Mouse (Mus musculus): Measurements from ENCODE around the gene Hlcs.

Hlcs gene

DNA sequence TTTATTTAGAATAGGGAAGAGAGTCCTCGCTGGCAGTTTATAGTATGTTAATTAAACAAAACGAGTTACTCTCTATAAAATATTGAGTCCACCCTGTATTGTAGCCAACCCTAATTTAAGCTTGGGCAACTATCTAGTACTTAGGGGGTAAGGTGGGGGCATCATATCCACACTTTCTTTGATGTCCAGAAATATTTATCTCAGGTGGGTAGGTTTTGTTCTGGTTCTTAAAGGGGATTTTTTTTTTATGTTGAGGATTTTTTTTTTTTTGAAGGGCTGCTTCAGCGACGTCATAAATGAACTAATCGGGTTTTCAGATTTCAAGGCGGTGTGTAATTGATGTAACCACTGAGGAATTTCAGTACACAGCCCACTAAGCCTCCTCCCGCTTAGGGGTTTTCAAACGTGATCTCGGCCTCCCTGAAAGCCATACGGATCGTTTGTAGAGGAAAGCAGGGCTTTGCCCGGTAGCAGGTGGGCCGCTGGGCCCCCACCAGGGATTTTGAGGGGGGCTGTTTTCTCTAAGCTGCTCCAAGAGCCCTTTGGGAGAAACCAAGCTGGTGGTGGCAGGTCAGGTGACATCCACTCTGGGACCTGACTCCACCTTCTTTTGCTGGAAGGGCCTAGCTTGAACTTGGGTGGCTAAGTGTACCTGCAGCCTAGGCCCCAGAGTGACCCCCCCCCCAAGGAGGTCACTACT, 233.4 kb downstream of the Hlcs start:
- in situ Hi-C loops (cut with MboI, MseI) = no loop called here

DNA sequence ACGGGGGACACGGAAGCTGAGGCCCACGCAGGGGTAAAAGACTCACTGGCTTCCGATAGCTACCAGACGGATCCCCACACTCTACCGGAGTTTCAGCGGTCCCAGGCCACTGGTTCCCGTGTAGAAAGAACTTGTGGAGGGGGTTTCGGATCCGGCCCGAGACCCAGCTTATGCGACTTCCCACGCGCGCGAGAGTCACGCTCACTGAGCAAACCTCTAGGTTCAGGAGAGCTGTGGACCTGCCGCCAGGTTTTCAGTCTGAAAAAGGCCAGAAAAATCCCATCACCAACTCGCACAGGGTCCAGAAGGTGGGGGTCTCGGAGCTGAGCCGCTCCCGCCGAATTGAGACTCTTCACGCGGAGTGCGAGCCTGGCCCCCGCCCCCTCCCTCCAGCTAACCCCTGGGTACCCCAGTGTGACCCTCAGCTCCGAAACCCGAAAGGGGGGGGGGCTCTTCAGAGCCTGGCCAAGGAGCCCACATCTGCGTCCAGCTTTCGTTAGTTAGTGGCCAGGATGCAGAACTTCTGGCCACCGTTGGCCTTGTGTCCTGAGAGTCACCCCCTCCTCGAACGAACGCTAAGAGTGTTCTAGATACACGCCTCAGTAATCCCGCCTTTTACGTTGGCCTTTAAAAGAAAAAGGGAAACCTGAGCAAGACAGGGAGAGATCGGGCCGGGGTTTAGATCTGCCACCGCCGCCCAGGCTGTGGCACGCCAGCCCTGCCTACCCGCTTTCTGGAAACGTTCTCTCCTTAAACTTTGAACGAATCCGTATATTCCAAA, 234.1 kb downstream of the Hlcs start:
- in situ Hi-C loops (cut with MboI, MseI) = no loop called here

Data from regulatory T cell (primary cell).